Mouse (Mus musculus) limb, embryonic 10.5 days (tissue): ENCODE results near the gene Ccdc38. TPM values are rescaled to one million over a fixed set of nuclear protein-coding genes. Genes with fewer than 3 reads are reported as not detected.

Source experiments
- DNase-seq: peaks from one replicate; pipeline ENCODE4 v3.0.0-alpha.2; 2017; ENCODE audit warnings: low spot score
- H3K27ac ChIP-seq: fragments of 300-500 bp; sonication (generic); 2 replicates; pipeline ENCODE4 v1.5.1; 2016; ENCODE audit warnings: mild to moderate bottlenecking
- H3K27me3 ChIP-seq: fragments of 300-500 bp; sonication (generic); 2 replicates; pipeline ENCODE4 v1.6.1; 2016; ENCODE audit warnings: low read depth, mild to moderate bottlenecking; ENCODE audit not compliant: poor library complexity, severe bottlenecking
- H3K36me3 ChIP-seq: fragments of 300-500 bp; sonication (generic); 2 replicates; pipeline ENCODE4 v1.6.1; 2016; ENCODE audit warnings: mild to moderate bottlenecking, moderate library complexity
- H3K4me1 ChIP-seq: fragments of 300-500 bp; sonication (generic); 2 replicates; pipeline ENCODE4 v1.6.1; 2016
- H3K4me3 ChIP-seq: fragments of 300-500 bp; sonication (generic); 2 replicates; pipeline ENCODE4 v1.5.1; 2016; ENCODE audit warnings: mild to moderate bottlenecking, moderate library complexity
- H3K9me3 ChIP-seq: fragments of 300-500 bp; sonication (generic); replicated peaks from 2 replicates; pipeline ENCODE4 v1.6.1; 2016; ENCODE audit warnings: mild to moderate bottlenecking
- WGBS: fragments of 180-500 bp; shearing (Covaris S2); methylation state at CpG from one replicate; pipeline ENCODE4 v1.1.7; 2016; 5-methylcytosine and 5-hydroxymethylcytosine counted together
- polyA plus RNA-seq: library from polyadenylated mRNA; unstranded; fragments of >200 nt; fragmentation: Nextera tagmentation; extraction: Ambion mirVana; gene quantifications from 2 replicates; pipeline ENCODE4 v1.2.1, GENCODE M21; 2016

Gene Ccdc38
- polyA plus RNA-seq, result 0.28 and 0.41 TPM in 2 replicates

GRCm38 (mm10) chr10:93540431-93541210, at the start of gene Ccdc38:
Gene Ccdc38, plus strand, starts transcription at chr10:93540632.
- peak within 1 kb of the TSS; percentile 71 for H3K27ac ChIP-seq
- WGBS, result 69% methylated on average over 17 of the region's 17 CpGs

GRCm38 (mm10) chr10:93500864-93501263, 39.6 kb upstream of the Ccdc38 start:
- no peaks in the 10 kb centered on the region for H3K27me3 ChIP-seq
- H3K4me1 ChIP-seq, result peaks cover 9% of the 10 kb centered on the region
- DNase-seq, result peak; percentile 39
- no peak overlapping the region for H3K4me3 ChIP-seq
- no peaks in the 10 kb centered on the region for H3K9me3 ChIP-seq
- WGBS, result 51% methylated on average over 10 of the region's 10 CpGs
- no peak overlapping the region; the same call in 1 of the 2 replicates for H3K27ac ChIP-seq
- H3K36me3 ChIP-seq, result no peaks in the 10 kb centered on the region

More at GRCm38 (mm10) chr10:93540431-93541210, at the start of gene Ccdc38:
- H3K27me3 ChIP-seq, result peaks cover 15% of the 10 kb centered on the region
- peaks cover 12% of the 10 kb centered on the region for H3K4me1 ChIP-seq
- H3K4me3 ChIP-seq, result peak within 1 kb of the TSS; percentile 55
- H3K9me3 ChIP-seq, result no peaks in the 10 kb centered on the region
- DNase-seq, result no peak
- no peaks in the 10 kb centered on the region for H3K36me3 ChIP-seq

- Histone ChIP-seq H3K27ac (no peak overlapping the region), H3K9me3 (no peaks in the 10 kb centered on the region), H3K36me3 (no peaks in the 10 kb centered on the region), H3K4me3 (no peak overlapping the region), H3K27me3 (no peaks in the 10 kb centered on the region), H3K4me1 (peaks cover 9% of the 10 kb centered on the region)
- DNase-seq, result no peak
- WGBS, result 89% methylated on average over 10 of the region's 10 CpGs
Measured at GRCm38 (mm10) chr10:93501346-93501745, 39.1 kb upstream of the Ccdc38 start.

- H3K36me3 ChIP-seq, result no peaks in the 10 kb centered on the region
- H3K27ac ChIP-seq, result no peak overlapping the region
- H3K4me3 ChIP-seq, result no peak overlapping the region
- H3K9me3 ChIP-seq, result no peaks in the 10 kb centered on the region
- DNase-seq, result no peak
- no peaks in the 10 kb centered on the region for H3K27me3 ChIP-seq
- no peaks in the 10 kb centered on the region for H3K4me1 ChIP-seq
- 84% methylated on average over 7 of the region's 7 CpGs for WGBS
Measured at GRCm38 (mm10) chr10:93508383-93508970, 32.0 kb upstream of the Ccdc38 start.

GRCm38 (mm10) chr10:93509532-93510153, 30.8 kb upstream of the Ccdc38 start:
- no peak overlapping the region for H3K4me3 ChIP-seq
- no peaks in the 10 kb centered on the region for H3K4me1 ChIP-seq
- H3K36me3 ChIP-seq, result no peaks in the 10 kb centered on the region
- H3K9me3 ChIP-seq, result no peaks in the 10 kb centered on the region
- no peak for DNase-seq
- no peaks in the 10 kb centered on the region for H3K27me3 ChIP-seq
- H3K27ac ChIP-seq, result no peak overlapping the region
- 83% methylated on average over 15 of the region's 15 CpGs for WGBS

- H3K27me3 ChIP-seq, result no peaks in the 10 kb centered on the region
- no peaks in the 10 kb centered on the region for H3K9me3 ChIP-seq
- H3K36me3 ChIP-seq, result no peaks in the 10 kb centered on the region
- DNase-seq, result no peak
- WGBS, result 31% methylated on average over 1 of the region's 1 CpGs
- no peaks in the 10 kb centered on the region for H3K4me1 ChIP-seq
- H3K27ac ChIP-seq, result no peak overlapping the region
- no peak overlapping the region for H3K4me3 ChIP-seq
Measured at GRCm38 (mm10) chr10:93515419-93515818, 25.0 kb upstream of the Ccdc38 start.

- Histone ChIP-seq H3K27me3 (no peaks in the 10 kb centered on the region), H3K27ac (no peak overlapping the region), H3K36me3 (no peaks in the 10 kb centered on the region), H3K4me3 (no peak overlapping the region), H3K9me3 (no peaks in the 10 kb centered on the region), H3K4me1 (no peaks in the 10 kb centered on the region)
- 86% methylated on average over 12 of the region's 12 CpGs for WGBS
- DNase-seq, result no peak
Measured at GRCm38 (mm10) chr10:93515927-93516326, 24.5 kb upstream of the Ccdc38 start.

- Histone ChIP-seq H3K4me3 (no peak overlapping the region), H3K27me3 (no peaks in the 10 kb centered on the region), H3K9me3 (no peaks in the 10 kb centered on the region), H3K27ac (no peak overlapping the region), H3K4me1 (no peaks in the 10 kb centered on the region), H3K36me3 (no peaks in the 10 kb centered on the region)
- WGBS, result 61% methylated on average over 4 of the region's 4 CpGs
- DNase-seq, result no peak
Measured at GRCm38 (mm10) chr10:93517754-93518153, 22.7 kb upstream of the Ccdc38 start.

GRCm38 (mm10) chr10:93518186-93518585, 22.2 kb upstream of the Ccdc38 start:
- 90% methylated on average over 4 of the region's 4 CpGs for WGBS
- no peak for DNase-seq
- Histone ChIP-seq H3K27ac (no peak overlapping the region), H3K4me3 (no peak overlapping the region), H3K36me3 (no peaks in the 10 kb centered on the region), H3K27me3 (no peaks in the 10 kb centered on the region), H3K9me3 (no peaks in the 10 kb centered on the region), H3K4me1 (no peaks in the 10 kb centered on the region)

GRCm38 (mm10) chr10:93518620-93519019, 21.8 kb upstream of the Ccdc38 start:
- H3K4me1 ChIP-seq, result no peaks in the 10 kb centered on the region
- no peak overlapping the region for H3K27ac ChIP-seq
- no peaks in the 10 kb centered on the region for H3K36me3 ChIP-seq
- no peaks in the 10 kb centered on the region for H3K9me3 ChIP-seq
- whole genome bisulfite sequencing, result 90% methylated on average over 2 of the region's 2 CpGs
- DNase-seq, result no peak
- no peak overlapping the region for H3K4me3 ChIP-seq
- H3K27me3 ChIP-seq, result no peaks in the 10 kb centered on the region

GRCm38 (mm10) chr10:93519159-93519558, 21.3 kb upstream of the Ccdc38 start:
- no peaks in the 10 kb centered on the region for H3K9me3 ChIP-seq
- no peaks in the 10 kb centered on the region for H3K4me1 ChIP-seq
- H3K36me3 ChIP-seq, result no peaks in the 10 kb centered on the region
- H3K27me3 ChIP-seq, result no peaks in the 10 kb centered on the region
- H3K4me3 ChIP-seq, result no peak overlapping the region
- no peak for DNase-seq
- 92% methylated on average over 8 of the region's 8 CpGs for WGBS
- no peak overlapping the region for H3K27ac ChIP-seq

- Histone ChIP-seq H3K27me3 (no peaks in the 10 kb centered on the region), H3K36me3 (no peaks in the 10 kb centered on the region), H3K4me3 (no peak overlapping the region), H3K4me1 (no peaks in the 10 kb centered on the region), H3K9me3 (no peaks in the 10 kb centered on the region), H3K27ac (no peak overlapping the region)
- whole genome bisulfite sequencing, result 87% methylated on average over 5 of the region's 5 CpGs
- DNase-seq, result no peak
Measured at GRCm38 (mm10) chr10:93519756-93520155, 20.7 kb upstream of the Ccdc38 start.

- no peak overlapping the region for H3K4me3 ChIP-seq
- H3K36me3 ChIP-seq, result no peaks in the 10 kb centered on the region
- DNase-seq, result no peak
- H3K9me3 ChIP-seq, result no peaks in the 10 kb centered on the region
- H3K27me3 ChIP-seq, result no peaks in the 10 kb centered on the region
- 79% methylated on average over 4 of the region's 4 CpGs for WGBS
- H3K27ac ChIP-seq, result no peak overlapping the region
- H3K4me1 ChIP-seq, result no peaks in the 10 kb centered on the region
Measured at GRCm38 (mm10) chr10:93520994-93521393, 19.4 kb upstream of the Ccdc38 start.
